Mouse (Mus musculus) fat pad, adult 2 months (tissue): Measurements from ENCODE around the gene Cldn15.
A peak's percentile ranks its signal among the peaks of the same experiment; 100 is the strongest.

Source experiments
- DNase-seq: peaks from one replicate; pipeline ENCODE4 v3.0.0-alpha.2; 2011; ENCODE audit warnings: low read depth, low spot score; ENCODE audit errors: extremely low read depth

Gene Cldn15

GRCm38 (mm10) chr5:136980974-136981373 lies 14.6 kb downstream of the Cldn15 start:
- no peak for DNase-seq

DNA sequence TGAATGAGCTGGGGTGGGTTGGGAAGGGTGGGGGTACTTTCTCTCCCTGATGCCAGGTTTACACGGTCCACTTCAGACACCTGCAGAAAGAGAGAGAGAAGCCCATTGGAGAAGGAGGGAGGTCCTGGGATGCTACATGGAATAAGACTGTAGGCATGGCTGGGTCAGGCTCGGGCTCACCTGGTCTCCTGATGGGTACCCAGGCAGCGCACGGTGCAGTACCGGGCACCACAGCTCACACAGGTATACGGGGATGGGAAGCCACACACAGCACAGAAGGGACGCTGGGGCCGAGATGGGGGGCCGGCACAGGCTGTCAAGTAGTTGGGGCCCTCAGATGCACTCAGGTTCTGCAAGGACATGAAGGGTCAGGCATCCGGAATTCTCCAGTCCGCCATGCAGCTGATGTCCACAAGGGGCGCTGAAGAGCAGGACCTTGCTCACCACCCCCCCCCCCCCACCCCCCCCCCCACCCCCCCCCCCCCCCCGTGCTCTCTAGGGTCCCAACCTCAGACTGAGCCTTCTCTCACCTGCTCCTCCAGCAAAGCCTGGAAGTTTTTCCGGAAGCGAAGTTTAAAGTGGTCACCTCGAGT lies 16.0 kb downstream of the Cldn15 start:
- no peak for DNase-seq

- DNase-seq = no peak
Observed at GRCm38 (mm10) chr5:136984828-136985227, 18.4 kb downstream of the Cldn15 start.

DNA sequence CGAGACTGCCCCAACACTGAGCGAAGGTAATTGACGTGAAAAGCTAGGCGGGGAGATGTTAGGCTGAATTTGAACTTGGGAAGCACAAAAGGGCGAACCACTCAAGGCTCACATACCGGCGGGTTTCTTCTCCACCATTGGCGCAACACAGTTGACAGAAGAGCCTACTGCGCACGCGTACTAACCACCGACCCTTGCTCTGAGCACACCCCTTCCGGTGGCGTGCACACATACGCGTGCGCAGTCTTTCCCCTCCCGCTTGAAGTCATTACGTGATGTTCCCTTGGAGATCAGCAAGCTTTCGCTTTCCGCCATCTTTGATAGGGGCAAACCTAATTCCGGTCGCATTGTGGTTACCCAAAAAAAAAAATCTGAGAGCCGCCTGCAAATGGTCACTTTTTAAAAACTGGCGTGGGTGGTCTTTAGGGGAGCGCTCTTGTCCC lies 20.3 kb downstream of the Cldn15 start, which contains the start of gene Plod3:
Gene Plod3 (plus strand): TSS at position 325 of the 443 bp plus-strand sequence.
- peak; percentile 72 for DNase-seq

GRCm38 (mm10) chr5:136987138-136987933 lies 20.9 kb downstream of the Cldn15 start:
- no peak for DNase-seq

DNA sequence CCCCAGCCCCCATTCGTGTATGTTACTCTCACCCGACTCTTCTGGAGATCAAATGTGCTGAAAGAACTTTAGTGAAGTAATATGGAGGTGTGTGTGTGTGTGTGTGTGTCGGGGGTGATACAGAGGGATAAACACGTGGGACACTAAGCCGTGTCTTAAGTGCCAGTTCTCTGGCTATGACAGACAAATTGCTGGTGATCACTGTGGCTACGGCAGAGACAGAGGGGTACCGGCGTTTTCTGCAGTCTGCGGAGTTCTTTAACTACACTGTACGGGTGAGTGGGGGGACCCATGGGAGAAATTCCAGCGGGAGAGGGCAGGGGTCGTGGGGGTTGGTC lies 21.5 kb downstream of the Cldn15 start, which contains the start of gene Znhit1:
Gene Znhit1 (minus strand): TSS at position 88 of the 338 bp plus-strand sequence.
- no peak for DNase-seq

DNA sequence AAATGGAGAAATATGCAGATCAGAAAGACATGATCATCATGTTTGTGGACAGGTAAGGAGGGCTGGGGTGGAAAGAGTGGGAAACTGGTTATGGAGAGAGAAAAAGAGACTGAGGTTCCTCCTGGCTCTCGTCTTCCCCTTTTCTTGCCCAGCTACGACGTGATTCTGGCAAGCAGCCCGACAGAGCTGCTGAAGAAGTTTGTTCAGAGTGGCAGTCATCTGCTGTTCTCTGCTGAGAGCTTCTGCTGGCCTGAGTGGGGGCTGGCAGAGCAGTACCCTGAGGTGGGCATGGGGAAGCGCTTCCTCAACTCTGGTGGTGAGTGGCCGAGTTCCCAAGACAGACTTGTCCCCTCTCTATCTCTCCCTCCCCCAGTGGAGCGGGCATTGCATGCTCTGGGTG lies 22.0 kb downstream of the Cldn15 start:
- DNase-seq = no peak

GRCm38 (mm10) chr5:136989801-136990200 lies 23.4 kb downstream of the Cldn15 start:
- DNase-seq = no peak

DNA sequence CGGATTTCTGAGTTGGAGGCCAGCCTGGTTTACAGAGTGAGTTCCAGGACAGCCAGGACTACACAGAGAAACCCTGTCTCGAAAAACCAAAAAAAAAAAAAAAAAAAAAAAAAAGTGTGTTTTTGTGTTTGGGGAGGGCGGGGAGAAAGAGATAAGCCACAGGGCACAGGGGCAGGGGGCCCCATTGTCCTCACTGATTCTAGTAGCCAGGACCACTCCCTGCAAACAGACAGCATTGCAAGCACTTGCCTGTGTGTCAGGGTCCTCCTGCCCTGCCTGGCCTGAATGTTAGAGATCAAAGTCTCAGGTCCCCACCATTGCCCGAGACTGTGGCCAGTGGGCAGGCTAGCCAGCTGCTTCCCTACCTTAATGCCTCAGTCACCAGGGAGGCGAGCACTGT lies 33.0 kb downstream of the Cldn15 start:
- no peak for DNase-seq

- no peak for DNase-seq
Observed at GRCm38 (mm10) chr5:137000612-137001011, 34.2 kb downstream of the Cldn15 start.

DNA sequence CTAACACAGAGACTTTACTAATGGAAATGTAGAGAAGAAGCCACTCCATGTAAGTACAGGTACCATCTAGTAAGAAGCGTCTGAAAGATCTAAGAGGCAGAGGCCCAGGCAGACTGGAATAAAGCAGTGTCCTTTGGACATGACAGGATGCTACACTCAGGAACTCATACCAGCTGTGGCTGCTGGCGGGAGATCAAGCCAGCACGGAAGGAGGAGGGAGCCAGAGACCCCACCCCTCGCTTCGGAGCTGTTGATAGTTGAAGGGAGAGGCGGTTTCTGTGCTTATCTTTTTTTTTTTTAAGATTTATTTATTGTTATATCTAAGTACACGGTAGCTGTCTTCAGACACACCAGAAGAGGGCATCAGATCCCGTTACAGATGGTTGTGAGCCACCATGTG lies 40.9 kb downstream of the Cldn15 start:
- DNase-seq = no peak

GRCm38 (mm10) chr5:137009988-137010387 lies 43.6 kb downstream of the Cldn15 start:
- no peak for DNase-seq

DNA sequence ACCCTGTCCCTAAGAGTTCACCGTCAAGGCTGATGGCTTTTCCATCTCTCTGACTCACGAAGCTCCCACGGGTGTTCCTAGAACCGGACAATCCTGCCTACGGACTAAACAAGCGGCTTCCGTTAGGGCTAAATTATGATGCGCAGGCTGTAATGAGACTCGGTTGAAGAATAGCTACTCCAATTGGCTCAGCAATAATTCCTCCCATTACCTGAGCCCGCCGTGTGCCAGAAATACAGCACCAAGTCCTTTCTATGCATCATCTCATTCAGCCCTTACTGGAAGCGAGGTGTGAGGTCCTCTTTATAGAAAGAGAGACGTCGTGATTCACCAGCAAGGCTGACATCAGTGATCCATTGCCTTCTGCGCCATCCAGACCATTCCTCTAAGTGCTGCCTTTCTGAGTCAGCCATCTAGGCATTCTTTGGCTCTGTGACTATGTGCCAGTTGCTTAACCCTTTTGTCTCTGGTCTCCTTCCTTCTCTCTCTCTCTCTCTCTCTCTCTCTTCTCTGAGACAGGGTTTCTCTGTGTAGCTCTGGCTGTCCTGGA lies 46.1 kb downstream of the Cldn15 start:
- DNase-seq = no peak

DNA sequence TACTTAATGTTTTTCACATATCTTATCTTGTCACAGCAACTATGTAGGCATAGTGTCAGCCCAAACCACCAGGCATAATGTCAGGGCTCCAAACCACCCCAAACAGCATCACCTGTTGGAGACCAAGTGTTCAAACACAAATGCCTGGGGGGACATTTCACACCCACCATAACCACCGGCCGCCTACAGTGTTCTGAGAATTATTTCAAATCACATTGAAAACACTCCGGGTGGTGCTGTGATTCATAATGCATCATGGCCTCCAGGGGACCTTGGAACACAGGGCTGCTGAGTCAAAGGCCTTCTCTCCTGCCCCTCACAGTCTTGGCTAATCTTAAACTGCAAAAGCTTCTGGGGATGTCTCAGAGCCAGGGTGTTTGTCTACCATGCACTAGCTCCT lies 49.5 kb downstream of the Cldn15 start:
- DNase-seq = no peak

- no peak for DNase-seq
Observed at GRCm38 (mm10) chr5:137024318-137024717, 57.9 kb downstream of the Cldn15 start.

GRCm38 (mm10) chr5:137025132-137025531 lies 58.7 kb downstream of the Cldn15 start:
- DNase-seq = no peak
